Mouse (Mus musculus): ENCODE results near the gene Cox7a1.
"Not testable (repeated sequence)": the region's sequence is repeated elsewhere in the genome, so short reads cannot be mapped to it uniquely, and the experiment has no call there.

Cox7a1 gene

GRCm38 (mm10) chr7:30193013-30193412, 9.1 kb downstream of the Cox7a1 start:
- ATAC-seq (ENCODE audit: low TSS enrichment): no peak

- no peak for ATAC-seq (ENCODE audit: low TSS enrichment)
These were observed 9.7 kb downstream of the Cox7a1 start for GRCm38 (mm10) chr7:30193581-30194100.

GRCm38 (mm10) chr7:30194101-30194831, 10.3 kb downstream of the Cox7a1 start:
- no peak for ATAC-seq (ENCODE audit: low TSS enrichment)

- ATAC-seq (ENCODE audit: low TSS enrichment): peak; percentile 87
These were observed 10.9 kb downstream of the Cox7a1 start for GRCm38 (mm10) chr7:30194884-30195283.

- no peak for ATAC-seq (ENCODE audit: low TSS enrichment)
These were observed 11.5 kb downstream of the Cox7a1 start for GRCm38 (mm10) chr7:30195461-30195860.

- ATAC-seq (ENCODE audit: low TSS enrichment): no peak
These were observed 12.2 kb downstream of the Cox7a1 start for GRCm38 (mm10) chr7:30196171-30196570.

- ATAC-seq (ENCODE audit: low TSS enrichment): no peak
These were observed 13.7 kb downstream of the Cox7a1 start for GRCm38 (mm10) chr7:30197592-30198129.

- ATAC-seq (ENCODE audit: low TSS enrichment): 0 out of 2 replicates have a peak, but pooled peaks have one; percentile 60
These were observed 14.6 kb downstream of the Cox7a1 start, which contains the start of gene Capns1 for GRCm38 (mm10) chr7:30198481-30198971. Capns1 (minus strand) TSS chr7:30198811.

- no peak for ATAC-seq (ENCODE audit: low TSS enrichment)
These were observed 15.7 kb downstream of the Cox7a1 start for GRCm38 (mm10) chr7:30199498-30200139.

GRCm38 (mm10) chr7:30200200-30200599, 16.3 kb downstream of the Cox7a1 start:
- ATAC-seq (ENCODE audit: low TSS enrichment): no peak

GRCm38 (mm10) chr7:30200661-30201060, 16.7 kb downstream of the Cox7a1 start:
- not testable (repeated sequence) for ATAC-seq (ENCODE audit: low TSS enrichment)

GRCm38 (mm10) chr7:30202895-30203690, 19.1 kb downstream of the Cox7a1 start:
- ATAC-seq (ENCODE audit: low TSS enrichment): no peak

GRCm38 (mm10) chr7:30204380-30204779, 20.4 kb downstream of the Cox7a1 start:
- ATAC-seq (ENCODE audit: low TSS enrichment): no peak

GRCm38 (mm10) chr7:30205383-30205782, 21.4 kb downstream of the Cox7a1 start:
- no peak for ATAC-seq (ENCODE audit: low TSS enrichment)

GRCm38 (mm10) chr7:30206364-30206763, 22.4 kb downstream of the Cox7a1 start:
- ATAC-seq (ENCODE audit: low TSS enrichment): not testable (repeated sequence)

- no peak for ATAC-seq (ENCODE audit: low TSS enrichment)
These were observed 27.1 kb downstream of the Cox7a1 start for GRCm38 (mm10) chr7:30211025-30211424.

- no peak for ATAC-seq (ENCODE audit: low TSS enrichment)
These were observed 29.9 kb downstream of the Cox7a1 start for GRCm38 (mm10) chr7:30213881-30214280.

GRCm38 (mm10) chr7:30215875-30216274, 31.9 kb downstream of the Cox7a1 start:
- ATAC-seq (ENCODE audit: low TSS enrichment): no peak

GRCm38 (mm10) chr7:30216723-30217151, 32.8 kb downstream of the Cox7a1 start:
- ATAC-seq (ENCODE audit: low TSS enrichment): peak; percentile 87

GRCm38 (mm10) chr7:30217277-30217676, 33.3 kb downstream of the Cox7a1 start:
- ATAC-seq (ENCODE audit: low TSS enrichment): no peak

GRCm38 (mm10) chr7:30219293-30220007, 35.5 kb downstream of the Cox7a1 start:
- ATAC-seq (ENCODE audit: low TSS enrichment): peak; percentile 41; the same call in 1 of the 2 replicates
